Mouse (Mus musculus) lung, postnatal 36 days (tissue): ENCODE measurements at regions not wholly inside any gene's neighbourhood (a gene's known extent, or its start where the extent isn't known, plus 50 kb on each side); places are given as distances from the start of the nearest gene placed in this dataset.

Source experiments
- DNase-seq: peaks from one replicate; pipeline ENCODE4 v3.0.0; 2022; ENCODE audit warnings: mixed read lengths

- no peak for DNase-seq
Measured at GRCm38 (mm10) chr8:35249747-35250375, 515.7 kb upstream of the Gm19410 start.

- no peak for DNase-seq
Measured at GRCm38 (mm10) chr8:35250641-35251040, 514.9 kb upstream of the Gm19410 start.

GRCm38 (mm10) chr8:35253946-35254345, 511.6 kb upstream of the Gm19410 start:
- DNase-seq = no peak

GRCm38 (mm10) chr8:35255327-35255726, 510.3 kb upstream of the Gm19410 start:
- DNase-seq = no peak

- peak; percentile 2 for DNase-seq
Measured at GRCm38 (mm10) chr8:35256958-35257357, 508.6 kb upstream of the Gm19410 start.

GRCm38 (mm10) chr8:35268221-35268620, 497.4 kb upstream of the Gm19410 start:
- no peak for DNase-seq

GRCm38 (mm10) chr8:35268986-35269385, 496.6 kb upstream of the Gm19410 start:
- DNase-seq = no peak

GRCm38 (mm10) chr8:35275972-35276371, 489.6 kb upstream of the Gm19410 start:
- no peak for DNase-seq

- DNase-seq = no peak
Measured at GRCm38 (mm10) chr8:35276460-35276859, 489.1 kb upstream of the Gm19410 start.

GRCm38 (mm10) chr8:35278946-35279345, 486.6 kb upstream of the Gm19410 start:
- no peak for DNase-seq

GRCm38 (mm10) chr8:35280741-35281140, 484.8 kb upstream of the Gm19410 start:
- DNase-seq = no peak

GRCm38 (mm10) chr8:35283366-35283765, 482.2 kb upstream of the Gm19410 start:
- DNase-seq = no peak

- DNase-seq = no peak
Measured at GRCm38 (mm10) chr8:35289018-35289417, 476.6 kb upstream of the Gm19410 start.

GRCm38 (mm10) chr8:35289967-35290366, 475.6 kb upstream of the Gm19410 start:
- DNase-seq = no peak

GRCm38 (mm10) chr8:35293437-35294126, 472.0 kb upstream of the Gm19410 start:
- peak; percentile 7 for DNase-seq

- no peak for DNase-seq
Measured at GRCm38 (mm10) chr8:35296936-35297335, 468.7 kb upstream of the Gm19410 start.

- no peak for DNase-seq
Measured at GRCm38 (mm10) chr8:35299088-35299487, 466.5 kb upstream of the Gm19410 start.

- DNase-seq = no peak
Measured at GRCm38 (mm10) chr8:35300359-35300758, 465.2 kb upstream of the Gm19410 start.

- no peak for DNase-seq
Measured at GRCm38 (mm10) chr8:35300881-35301521, 464.6 kb upstream of the Gm19410 start.

GRCm38 (mm10) chr8:35302856-35303255, 462.7 kb upstream of the Gm19410 start:
- DNase-seq = no peak

GRCm38 (mm10) chr8:35321270-35321865, 444.2 kb upstream of the Gm19410 start:
- no peak for DNase-seq

GRCm38 (mm10) chr8:35323180-35323975, 442.2 kb upstream of the Gm19410 start:
- DNase-seq = no peak
